Mouse (Mus musculus) intestine, postnatal 0 days (tissue): ENCODE measurements around the gene Apobec4. TPM values are rescaled to one million over a fixed set of nuclear protein-coding genes. Genes with fewer than 3 reads are reported as not detected.

Experiments
- ATAC-seq: fragments of 200-750 bp; cut with Nextera tagmentation; 2 replicates; pipeline ENCODE4 v1.8.0; 2017; ENCODE audit warnings: mild to moderate bottlenecking, moderate TSS enrichment, moderate library complexity
- H3K27ac ChIP-seq: fragments of 300-500 bp; sonication (generic); 2 replicates; pipeline ENCODE4 v1.5.1; 2014; ENCODE audit warnings: mild to moderate bottlenecking, low read depth, low read length, moderate library complexity
- H3K27me3 ChIP-seq: fragments of 300-500 bp; sonication (generic); replicated peaks from 2 replicates; pipeline ENCODE4 v1.6.1; 2014; ENCODE audit warnings: low read length, mixed read lengths; ENCODE audit not compliant: control insufficient read depth, insufficient read depth
- H3K36me3 ChIP-seq: fragments of 300-500 bp; sonication (generic); 2 replicates; pipeline ENCODE4 v1.6.1; 2014; ENCODE audit warnings: mild to moderate bottlenecking, moderate library complexity; ENCODE audit not compliant: control insufficient read depth, insufficient read depth
- H3K4me1 ChIP-seq: fragments of 300-500 bp; sonication (generic); replicated peaks from 2 replicates; pipeline ENCODE4 v1.6.1; 2014; ENCODE audit warnings: antibody characterized with exemption, low read length, mixed read lengths; ENCODE audit not compliant: control insufficient read depth, insufficient read depth
- H3K4me2 ChIP-seq: fragments of 300-500 bp; sonication (generic); replicated peaks from 2 replicates; pipeline ENCODE4 v1.6.1; 2014; ENCODE audit warnings: low read depth, mild to moderate bottlenecking, moderate library complexity
- H3K4me3 ChIP-seq: fragments of 300-500 bp; sonication (generic); 2 replicates; pipeline ENCODE4 v1.5.1; 2014; ENCODE audit warnings: low read depth, low read length
- H3K9ac ChIP-seq: fragments of 300-500 bp; sonication (generic); 2 replicates; pipeline ENCODE4 v1.6.1; 2014; ENCODE audit warnings: mild to moderate bottlenecking, low read depth, low read length
- H3K9me3 ChIP-seq: fragments of 300-500 bp; sonication (generic); 2 replicates; pipeline ENCODE4 v1.6.1; 2016; ENCODE audit warnings: mixed run types; ENCODE audit not compliant: control insufficient read depth
- CTCF ChIP-seq: sonication (generic); IDR thresholded peaks from 2 replicates; pipeline ENCODE4 v1.5.1; 2016; ENCODE audit warnings: low read depth, mild to moderate bottlenecking, control low read depth, antibody characterized with exemption, moderate library complexity
- WGBS: fragments of 180-500 bp; shearing (Covaris S2); extraction: QIAGEN DNeasy Blood & Tissue Kit; methylation state at CpG from one replicate; pipeline ENCODE4 v1.1.7; 2014; 5-methylcytosine and 5-hydroxymethylcytosine counted together
- polyA plus RNA-seq: library from polyadenylated mRNA; unstranded; fragments of >200 nt; fragmentation: Nextera tagmentation; extraction: Ambion mirVana; gene quantifications from 2 replicates; pipeline ENCODE4 v1.2.1, GENCODE M21; 2015

Gene Apobec4
- not detected in 2 replicates for polyA plus RNA-seq

- no peaks in the 10 kb centered on the region for H3K9me3 ChIP-seq
- no peak for TF ChIP-seq CTCF
- no peaks in the 10 kb centered on the region for H3K4me1 ChIP-seq
- 55% methylated on average over 13 of the region's 13 CpGs for WGBS
- H3K27me3 ChIP-seq: no peaks in the 10 kb centered on the region
- H3K9ac ChIP-seq: no peak within 1 kb of the TSS
- ATAC-seq: no peak
- no peak within 1 kb of the TSS for H3K4me3 ChIP-seq
- H3K27ac ChIP-seq: no peak within 1 kb of the TSS
- no peak within 1 kb of the TSS for H3K4me2 ChIP-seq
- no peaks in the 10 kb centered on the region for H3K36me3 ChIP-seq
These were observed at the start of gene Apobec4 for GRCm38 (mm10) chr1:152750312-152750965. Apobec4 (plus strand) TSS chr1:152750551.

DNA sequence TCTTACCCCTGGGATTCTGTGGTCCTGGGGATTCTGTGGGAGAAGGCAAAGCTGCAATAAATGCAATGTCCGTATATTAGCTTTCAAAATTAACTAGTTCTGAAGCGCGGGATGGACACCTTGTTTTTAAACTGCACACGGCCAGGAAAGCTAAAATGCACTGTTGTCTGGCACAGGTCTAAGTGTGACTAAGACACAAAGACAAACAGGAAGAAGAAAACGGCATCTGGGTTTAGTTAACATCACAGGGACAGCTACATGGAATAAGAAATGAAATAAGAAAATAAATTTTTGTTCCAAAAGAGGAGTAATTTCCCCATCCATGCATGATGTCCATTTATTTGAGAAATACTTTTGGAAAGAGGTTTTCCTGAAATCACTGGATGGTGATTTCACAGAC is 49.3 kb upstream of the Apobec4 start:
- Histone ChIP-seq H3K9me3 (no peaks in the 10 kb centered on the region), H3K4me3 (no peak overlapping the region), H3K4me2 (no peak overlapping the region), H3K27ac (no peak overlapping the region), H3K9ac (no peak overlapping the region), H3K36me3 (no peaks in the 10 kb centered on the region), H3K4me1 (no peaks in the 10 kb centered on the region), H3K27me3 (no peaks in the 10 kb centered on the region)
- 83% methylated on average over 5 of the region's 5 CpGs for WGBS
- no peak for ATAC-seq
- TF ChIP-seq CTCF: no peak

GRCm38 (mm10) chr1:152702920-152703319 is 47.4 kb upstream of the Apobec4 start:
- no peak overlapping the region for H3K4me2 ChIP-seq
- H3K9ac ChIP-seq: no peak overlapping the region
- TF ChIP-seq CTCF: no peak
- no peaks in the 10 kb centered on the region for H3K27me3 ChIP-seq
- no peak for ATAC-seq
- H3K9me3 ChIP-seq: no peaks in the 10 kb centered on the region
- WGBS: 46% methylated on average over 6 of the region's 6 CpGs
- H3K4me3 ChIP-seq: no peak overlapping the region
- no peaks in the 10 kb centered on the region for H3K4me1 ChIP-seq
- no peak overlapping the region for H3K27ac ChIP-seq
- no peaks in the 10 kb centered on the region for H3K36me3 ChIP-seq

DNA sequence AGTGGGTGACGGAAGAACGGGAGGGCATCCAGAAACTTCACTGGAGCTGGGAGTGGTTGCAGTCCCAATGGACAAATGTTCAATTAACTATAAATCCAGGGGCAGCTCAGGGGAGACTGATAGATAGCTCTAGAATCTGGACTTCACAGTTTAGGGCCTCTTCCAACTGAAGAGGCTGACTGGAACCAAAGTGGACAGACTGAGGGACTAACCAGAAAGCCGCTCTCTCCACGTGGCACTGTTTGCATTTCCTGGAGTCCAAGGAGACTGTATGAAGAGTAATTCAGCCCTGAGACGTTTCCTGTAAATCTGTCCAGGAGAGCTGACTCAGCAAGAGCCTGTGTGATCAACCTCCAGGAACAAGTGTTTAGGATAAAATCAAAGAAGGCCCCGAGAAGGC is 46.4 kb upstream of the Apobec4 start:
- WGBS: 36% methylated on average over 6 of the region's 6 CpGs
- TF ChIP-seq CTCF: no peak
- ATAC-seq: no peak

GRCm38 (mm10) chr1:152707560-152707959 is 42.8 kb upstream of the Apobec4 start:
- no peak for ATAC-seq
- no peak overlapping the region for H3K4me3 ChIP-seq
- H3K36me3 ChIP-seq: no peaks in the 10 kb centered on the region
- no peaks in the 10 kb centered on the region for H3K4me1 ChIP-seq
- no peaks in the 10 kb centered on the region for H3K27me3 ChIP-seq
- 66% methylated on average over 2 of the region's 2 CpGs for WGBS
- no peak overlapping the region for H3K4me2 ChIP-seq
- no peak for TF ChIP-seq CTCF
- no peak overlapping the region for H3K27ac ChIP-seq
- no peak overlapping the region for H3K9ac ChIP-seq
- no peaks in the 10 kb centered on the region for H3K9me3 ChIP-seq

More for the DNA sequence above, 46.4 kb upstream of the Apobec4 start:
- no peak overlapping the region for H3K9ac ChIP-seq
- H3K4me1 ChIP-seq: no peaks in the 10 kb centered on the region
- no peaks in the 10 kb centered on the region for H3K36me3 ChIP-seq
- H3K27me3 ChIP-seq: no peaks in the 10 kb centered on the region
- H3K9me3 ChIP-seq: no peaks in the 10 kb centered on the region
- no peak overlapping the region for H3K4me3 ChIP-seq
- H3K27ac ChIP-seq: no peak overlapping the region
- H3K4me2 ChIP-seq: no peak overlapping the region

GRCm38 (mm10) chr1:152711037-152711436 is 39.3 kb upstream of the Apobec4 start:
- Histone ChIP-seq H3K4me3 (no peak overlapping the region), H3K9ac (no peak overlapping the region), H3K4me1 (no peaks in the 10 kb centered on the region), H3K27me3 (no peaks in the 10 kb centered on the region), H3K27ac (no peak overlapping the region), H3K36me3 (no peaks in the 10 kb centered on the region), H3K9me3 (no peaks in the 10 kb centered on the region), H3K4me2 (no peak overlapping the region)
- no peak for ATAC-seq
- 88% methylated on average over 4 of the region's 4 CpGs for WGBS
- TF ChIP-seq CTCF: no peak
